Mouse (Mus musculus) inflammation-experienced regulatory T-cells, adult 6 months (primary cell): ENCODE data around the gene Gm10720. TPM values are rescaled to one million over a fixed set of nuclear protein-coding genes. Genes with fewer than 3 reads are reported as not detected.
"Not testable (repeated sequence)": the region's sequence is repeated elsewhere in the genome, so short reads cannot be mapped to it uniquely, and the experiment has no call there.

Source experiments
- ATAC-seq: one replicate; pipeline ENCODE4 v1.8.0; 2017
- polyA plus RNA-seq, 3 experiments: library from polyadenylated mRNA; unstranded; fragments of 100-300 nt; shearing (Covaris generic); gene quantifications; one replicate each; pipeline ENCODE4 v1.2.1; 2017

Gm10720 gene
- polyA plus RNA-seq = not detected

GRCm38 (mm10) chr9:3015354-3015753 lies at the start of gene Gm10720:
Gene Gm10720 (plus strand): TSS chr9:3015654.
- not testable (repeated sequence) for ATAC-seq

GRCm38 (mm10) chr9:3000445-3000972 lies 14.9 kb upstream of the Gm10720 start, which contains the start of gene Gm10722:
Gene Gm10722 (plus strand): TSS chr9:3000922.
- ATAC-seq = not testable (repeated sequence)

GRCm38 (mm10) chr9:3001006-3001405 lies 14.4 kb upstream of the Gm10720 start:
- not testable (repeated sequence) for ATAC-seq

- ATAC-seq = peak; percentile 41
Measured at GRCm38 (mm10) chr9:3001948-3002659, 13.3 kb upstream of the Gm10720 start.

DNA sequence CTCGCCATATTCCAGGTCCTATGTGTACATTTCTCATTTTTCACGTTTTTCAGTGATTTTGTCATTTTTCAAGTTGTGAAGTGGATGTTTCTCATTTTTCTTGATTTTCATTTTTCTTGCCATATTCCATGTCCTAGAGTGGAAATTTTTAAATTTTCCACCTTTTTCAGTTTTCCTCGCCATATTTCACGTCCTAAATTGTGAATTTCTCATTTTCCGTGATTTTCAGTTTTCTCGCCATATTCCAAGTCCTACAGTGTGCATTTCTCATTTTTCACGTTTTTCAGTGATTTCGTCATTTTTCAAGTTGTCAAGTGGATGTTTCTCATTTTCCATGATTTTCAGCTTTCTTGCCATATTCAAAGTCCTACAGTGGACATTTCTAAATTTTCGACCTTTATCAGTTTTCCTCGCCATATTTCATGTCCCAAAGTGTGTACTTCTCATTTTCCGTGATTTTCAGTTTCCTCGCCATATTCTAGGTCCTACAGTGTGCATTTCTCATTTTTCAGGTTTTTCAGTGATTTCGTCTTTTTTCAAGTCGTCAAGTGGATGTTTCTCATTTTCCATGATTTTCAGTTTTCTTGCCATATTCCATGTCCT lies 12.6 kb upstream of the Gm10720 start, which contains the start of gene Gm11168:
TSS of gene Gm11168 (plus strand) at position 553 of the 603 bp plus-strand sequence.
- not testable (repeated sequence) for ATAC-seq

DNA sequence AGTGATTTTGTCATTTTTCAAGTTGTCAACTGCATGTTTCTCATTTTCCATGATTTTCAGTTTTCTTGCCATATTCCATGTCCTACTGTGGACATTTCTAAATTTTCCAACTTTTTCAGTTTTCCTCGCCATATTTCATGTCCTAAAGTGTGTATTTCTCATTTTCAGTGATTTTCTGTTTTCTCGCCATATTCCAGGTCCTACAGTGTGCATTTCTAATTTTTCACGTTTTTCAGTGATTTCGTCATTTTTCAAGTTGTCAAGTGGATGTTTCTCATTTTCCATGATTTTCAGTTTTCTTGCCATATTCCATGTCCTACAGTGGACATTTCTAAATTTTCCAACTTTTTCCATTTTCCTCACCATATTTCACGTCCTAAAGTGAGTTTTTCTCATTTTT lies 9.3 kb upstream of the Gm10720 start:
- not testable (repeated sequence) for ATAC-seq

DNA sequence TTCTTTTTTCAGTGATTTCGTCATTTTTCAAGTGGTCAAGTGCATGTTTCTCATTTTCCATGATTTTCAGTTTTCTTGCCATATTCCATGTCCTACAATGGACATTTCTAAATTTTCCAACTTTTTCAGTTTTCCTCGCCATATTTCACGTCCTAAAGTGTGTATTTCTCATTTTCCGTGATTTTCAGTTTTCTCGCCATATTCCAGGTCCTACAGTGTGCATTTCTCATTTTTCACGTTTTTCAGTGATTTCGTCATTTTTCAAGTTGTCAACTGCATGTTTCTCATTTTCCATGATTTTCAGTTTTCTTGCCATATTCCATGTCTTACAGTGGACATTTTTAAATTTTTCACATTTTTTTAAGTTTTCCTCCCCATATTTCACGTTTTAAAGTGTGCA lies 8.8 kb upstream of the Gm10720 start:
- peak; percentile 36 for ATAC-seq

DNA sequence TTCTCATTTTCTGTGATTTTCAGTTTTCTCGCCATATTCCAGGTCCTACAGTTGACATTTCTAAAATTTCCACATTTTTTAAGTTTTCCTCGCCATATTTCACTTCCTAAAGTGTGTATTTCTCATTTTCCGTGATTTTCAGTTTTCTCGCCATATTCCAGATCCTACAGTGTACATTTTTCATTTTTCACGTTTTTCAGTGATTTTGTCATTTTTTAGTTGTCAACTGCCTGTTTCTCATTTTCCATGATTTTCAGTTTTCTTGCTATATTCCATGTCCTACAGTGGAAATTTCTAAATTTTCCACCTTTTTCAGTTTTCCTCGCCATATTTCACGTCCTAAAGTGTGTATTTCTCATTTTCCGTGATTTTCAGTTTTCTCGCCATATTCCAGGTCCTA lies 8.2 kb upstream of the Gm10720 start:
- ATAC-seq = not testable (repeated sequence)

- ATAC-seq = not testable (repeated sequence)
Measured at GRCm38 (mm10) chr9:3009331-3009730, 6.1 kb upstream of the Gm10720 start.

- ATAC-seq = not testable (repeated sequence)
Measured at GRCm38 (mm10) chr9:3012054-3012621, 3.3 kb upstream of the Gm10720 start.

DNA sequence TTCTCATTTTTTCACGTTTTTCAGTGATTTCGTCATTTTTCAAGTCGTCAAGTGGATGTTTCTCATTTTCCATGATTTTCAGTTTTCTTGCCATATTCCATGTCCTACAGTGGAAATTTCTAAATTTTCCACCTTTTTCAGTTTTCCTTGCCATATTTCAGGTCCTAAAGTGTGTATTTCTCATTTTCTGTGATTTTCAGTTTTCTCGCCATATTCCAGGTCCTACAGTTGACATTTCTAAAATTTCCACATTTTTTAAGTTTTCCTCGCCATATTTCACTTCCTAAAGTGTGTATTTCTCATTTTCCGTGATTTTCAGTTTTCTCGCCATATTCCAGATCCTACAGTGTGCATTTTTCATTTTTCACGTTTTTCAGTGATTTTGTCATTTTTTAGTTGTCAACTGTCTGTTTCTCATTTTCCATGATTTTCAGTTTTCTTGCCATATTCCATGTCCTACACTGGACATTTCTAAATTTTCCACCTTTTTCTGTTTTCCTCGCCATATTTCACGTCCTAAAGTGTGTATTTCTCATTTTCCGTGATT lies 2.6 kb upstream of the Gm10720 start, which contains the start of gene Gm10721:
TSS of gene Gm10721 (plus strand) at position 408 of the 547 bp plus-strand sequence.
- ATAC-seq = peak; percentile 25

DNA sequence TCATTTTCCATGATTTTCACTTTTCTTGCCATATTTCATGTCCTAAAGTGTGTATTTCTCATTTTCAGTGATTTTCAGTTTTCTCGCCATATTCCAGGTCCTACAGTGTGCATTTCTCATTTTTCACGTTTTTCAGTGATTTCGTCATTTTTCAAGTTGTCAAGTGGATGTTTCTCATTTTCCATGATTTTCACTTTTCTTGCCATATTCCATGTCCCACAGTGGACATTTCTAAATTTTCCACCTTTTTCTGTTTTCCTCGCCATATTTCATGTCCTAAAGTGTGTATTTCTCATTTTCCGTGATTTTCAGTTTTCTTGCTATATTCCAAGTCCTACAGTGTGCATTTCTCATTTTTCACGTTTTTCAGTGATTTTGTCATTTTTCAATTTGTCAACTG lies 442 bp downstream of the Gm10720 start:
- not testable (repeated sequence) for ATAC-seq

GRCm38 (mm10) chr9:3017108-3017507 lies 1.7 kb downstream of the Gm10720 start, which contains the start of gene Gm10719:
Gene Gm10719 (plus strand): TSS chr9:3017408.
- not testable (repeated sequence) for ATAC-seq

GRCm38 (mm10) chr9:3018944-3019343 lies 3.5 kb downstream of the Gm10720 start:
- ATAC-seq = not testable (repeated sequence)

- ATAC-seq = not testable (repeated sequence)
Measured at GRCm38 (mm10) chr9:3019835-3020727, 4.6 kb downstream of the Gm10720 start.

- ATAC-seq = not testable (repeated sequence)
Measured at GRCm38 (mm10) chr9:3022316-3023008, 7.0 kb downstream of the Gm10720 start.

GRCm38 (mm10) chr9:3023312-3023984 lies 8.0 kb downstream of the Gm10720 start, which contains the start of gene Gm10718:
Gene Gm10718 (plus strand): TSS chr9:3023547.
- ATAC-seq = not testable (repeated sequence)

DNA sequence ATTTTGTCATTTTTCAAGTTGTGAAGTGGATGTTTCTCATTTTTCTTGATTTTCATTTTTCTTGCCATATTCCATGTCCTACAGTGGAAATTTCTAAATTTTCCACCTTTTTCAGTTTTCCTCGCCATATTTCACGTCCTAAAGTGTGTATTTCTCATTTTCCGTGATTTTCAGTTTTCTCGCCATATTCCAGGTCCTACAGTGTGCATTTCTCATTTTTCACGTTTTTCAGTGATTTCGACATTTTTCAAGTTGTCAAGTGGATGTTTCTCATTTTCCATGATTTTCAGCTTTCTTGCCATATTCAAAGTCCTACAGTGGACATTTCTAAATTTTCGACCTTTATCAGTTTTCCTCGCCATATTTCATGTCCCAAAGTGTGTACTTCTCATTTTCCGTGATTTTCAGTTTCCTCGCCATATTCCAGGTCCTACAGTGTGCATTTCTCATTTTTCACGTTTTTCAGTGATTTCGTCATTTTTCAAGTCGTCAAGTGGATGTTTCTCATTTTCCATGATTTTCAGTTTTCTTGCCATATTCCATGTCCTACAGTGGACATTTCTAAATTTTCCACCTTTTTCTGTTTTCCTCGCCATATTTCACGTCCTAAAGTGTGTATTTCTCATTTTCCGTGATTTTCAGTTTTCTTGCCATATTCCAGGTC lies 8.7 kb downstream of the Gm10720 start:
- not testable (repeated sequence) for ATAC-seq

GRCm38 (mm10) chr9:3024912-3025467 lies 9.5 kb downstream of the Gm10720 start, which contains the start of gene Gm10717:
Gene Gm10717 (plus strand): TSS chr9:3025417.
- ATAC-seq = not testable (repeated sequence)
